Mouse (Mus musculus) hindbrain, embryonic 13.5 days (tissue): ENCODE results near the gene Ddc. TPM values are rescaled to one million over a fixed set of nuclear protein-coding genes. Genes with fewer than 3 reads are reported as not detected.

ENCODE experiments used
- ATAC-seq: fragments of 200-750 bp; cut with Nextera tagmentation; 2 replicates; pipeline ENCODE4 v1.8.0; 2017; ENCODE audit warnings: moderate TSS enrichment; ENCODE audit not compliant: low FRiP score
- H3K27ac ChIP-seq: fragments of 300-500 bp; sonication (generic); 2 replicates; pipeline ENCODE4 v1.5.1; 2015; ENCODE audit warnings: inconsistent platforms, mild to moderate bottlenecking, moderate library complexity
- H3K27me3 ChIP-seq: fragments of 300-500 bp; sonication (generic); 2 replicates; pipeline ENCODE4 v1.6.1; 2015; ENCODE audit warnings: mild to moderate bottlenecking, inconsistent platforms
- H3K36me3 ChIP-seq: fragments of 300-500 bp; sonication (generic); 2 replicates; pipeline ENCODE4 v1.6.1; 2015; ENCODE audit warnings: mild to moderate bottlenecking, inconsistent platforms
- H3K4me1 ChIP-seq: fragments of 300-500 bp; sonication (generic); replicated peaks from 2 replicates; pipeline ENCODE4 v1.6.1; 2015; ENCODE audit warnings: inconsistent platforms
- H3K4me2 ChIP-seq: fragments of 300-500 bp; sonication (generic); 2 replicates; pipeline ENCODE4 v1.6.1; 2015; ENCODE audit warnings: inconsistent platforms, mild to moderate bottlenecking, moderate library complexity
- H3K4me3 ChIP-seq: fragments of 300-500 bp; sonication (generic); 2 replicates; pipeline ENCODE4 v1.5.1; 2015; ENCODE audit warnings: mild to moderate bottlenecking, inconsistent platforms
- H3K9ac ChIP-seq: fragments of 300-500 bp; sonication (generic); 2 replicates; pipeline ENCODE4 v1.6.1; 2015; ENCODE audit warnings: mild to moderate bottlenecking, inconsistent platforms
- H3K9me3 ChIP-seq: fragments of 300-500 bp; sonication (generic); 2 replicates; pipeline ENCODE4 v1.6.1; 2016; ENCODE audit warnings: inconsistent platforms
- WGBS: fragments of 180-500 bp; shearing (Covaris S2); methylation state at CpG from one replicate; pipeline ENCODE4 v1.1.7; 2015; 5-methylcytosine and 5-hydroxymethylcytosine counted together
- polyA plus RNA-seq: library from polyadenylated mRNA; unstranded; fragments of >200 nt; fragmentation: Nextera tagmentation; extraction: Ambion mirVana; gene quantifications from 2 replicates; pipeline ENCODE4 v1.2.1, GENCODE M21; 2015

Gene Ddc
- polyA plus RNA-seq, 1 experiment from 2014 or later: 5.8 TPM

DNA sequence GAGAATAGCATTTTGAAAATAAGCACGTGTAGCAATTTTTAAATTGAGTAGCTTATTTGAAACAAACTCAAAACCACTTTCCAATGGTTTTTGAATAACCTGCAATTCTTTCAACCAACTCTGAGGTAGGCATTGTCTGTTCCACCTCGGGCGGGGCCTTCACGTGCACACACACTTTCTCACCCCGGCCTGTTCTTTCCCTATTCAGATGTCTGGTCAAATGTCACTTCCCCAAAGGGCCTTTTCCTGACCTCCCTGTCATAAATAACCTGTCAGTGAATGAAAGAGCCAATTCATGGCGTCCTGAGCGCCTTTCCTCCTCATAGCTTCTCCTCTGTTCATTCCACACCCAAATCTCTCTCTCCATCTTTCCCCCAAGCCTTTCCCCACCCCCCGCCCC is 64.8 kb downstream of the Ddc start:
- H3K27ac ChIP-seq: 0 out of 2 replicates have a peak overlapping the region, but pooled peaks have one; percentile 48

GRCm38 (mm10) chr11:11832755-11833084 is 65.2 kb downstream of the Ddc start:
- whole genome bisulfite sequencing: 30% methylated on average over 6 of the region's 6 CpGs
- Histone ChIP-seq H3K9ac (0 out of 2 replicates have a peak overlapping the region, but pooled peaks have one; percentile 10), H3K27me3 (no peaks in the 10 kb centered on the region), H3K36me3 (no peaks in the 10 kb centered on the region), H3K27ac (peak overlapping the region; percentile 48; the same call in 1 of the 2 replicates), H3K4me3 (no peak overlapping the region), H3K4me2 (no peak overlapping the region), H3K4me1 (peaks cover 45% of the 10 kb centered on the region), H3K9me3 (no peaks in the 10 kb centered on the region)
- ATAC-seq: no peak

More for the DNA sequence above, 64.8 kb downstream of the Ddc start:
- H3K4me3 ChIP-seq: no peak overlapping the region
- peaks cover 44% of the 10 kb centered on the region for H3K4me1 ChIP-seq
- H3K9me3 ChIP-seq: no peaks in the 10 kb centered on the region
- no peaks in the 10 kb centered on the region for H3K36me3 ChIP-seq
- no peak overlapping the region for H3K4me2 ChIP-seq
- no peak overlapping the region for H3K9ac ChIP-seq
- ATAC-seq: no peak
- no peaks in the 10 kb centered on the region for H3K27me3 ChIP-seq
- 25% methylated on average over 8 of the region's 8 CpGs for WGBS

DNA sequence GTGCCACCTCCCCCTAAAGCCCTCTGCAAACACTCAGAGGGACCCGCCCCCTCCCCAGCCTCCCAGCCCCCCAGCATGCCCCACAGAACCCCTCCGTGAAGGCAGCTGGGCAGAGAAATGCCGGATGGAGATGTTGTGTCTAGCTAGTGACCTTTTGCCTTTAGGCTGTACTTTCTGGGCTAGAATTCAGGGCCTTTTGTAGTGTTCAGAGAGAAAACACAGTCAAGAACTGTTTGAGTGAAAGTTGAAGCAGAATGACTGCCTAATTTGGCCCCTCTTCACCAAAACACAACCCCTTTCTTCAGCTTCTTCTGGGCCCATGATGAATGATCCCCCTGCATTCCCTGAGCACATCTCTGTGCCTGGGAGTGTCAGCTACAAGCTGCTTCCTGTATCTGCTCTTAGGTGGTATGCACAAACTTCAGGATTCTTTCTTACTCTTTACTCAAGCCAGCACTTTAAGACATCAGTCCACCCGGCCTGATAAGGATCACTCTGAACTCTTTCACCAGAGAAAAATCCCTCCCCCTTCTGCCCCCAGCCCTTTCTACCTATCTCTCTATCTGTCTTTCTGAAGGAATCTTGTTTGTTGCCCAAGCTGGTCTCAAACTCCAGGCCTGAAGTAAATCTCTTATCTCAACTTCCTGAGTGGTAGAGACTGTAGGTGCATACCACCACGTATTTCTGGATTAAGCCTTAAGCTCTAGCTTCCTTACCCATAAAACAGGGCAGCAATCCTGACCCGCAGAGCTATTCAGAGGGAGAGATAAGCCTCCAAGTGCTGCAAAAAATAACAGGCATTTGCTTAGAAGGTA is 65.8 kb downstream of the Ddc start:
- H3K4me2 ChIP-seq: no peak overlapping the region
- H3K9me3 ChIP-seq: no peaks in the 10 kb centered on the region
- H3K4me3 ChIP-seq: no peak overlapping the region
- ATAC-seq: no peak
- H3K4me1 ChIP-seq: peaks cover 45% of the 10 kb centered on the region
- no peaks in the 10 kb centered on the region for H3K27me3 ChIP-seq
- no peaks in the 10 kb centered on the region for H3K36me3 ChIP-seq
- 0 out of 2 replicates have a peak overlapping the region, but pooled peaks have one; percentile 10 for H3K9ac ChIP-seq
- peak overlapping the region; percentile 48 for H3K27ac ChIP-seq
- WGBS: 10% methylated on average over 6 of the region's 6 CpGs

DNA sequence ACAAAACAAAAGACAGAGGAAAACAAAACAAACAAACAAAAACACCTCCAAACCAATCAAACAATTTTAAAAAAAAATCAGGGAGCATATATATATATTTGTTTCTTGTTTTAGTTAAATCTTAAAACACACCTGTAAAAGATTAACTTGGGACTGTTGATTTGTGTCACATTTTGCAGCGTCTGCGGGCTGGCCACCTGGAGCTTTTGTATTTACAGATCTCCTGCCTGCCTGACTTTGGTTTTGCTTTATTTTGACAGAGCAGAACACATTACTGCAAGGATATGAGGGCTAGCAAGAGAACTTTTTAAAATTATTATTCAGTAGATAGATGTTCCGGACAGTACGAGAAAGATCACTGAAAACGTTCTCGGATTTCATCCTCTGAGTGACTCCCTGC is 66.4 kb downstream of the Ddc start:
- Histone ChIP-seq H3K4me1 (peaks cover 45% of the 10 kb centered on the region), H3K4me2 (no peak overlapping the region), H3K27me3 (no peaks in the 10 kb centered on the region), H3K9ac (no peak overlapping the region), H3K27ac (peak overlapping the region; percentile 48; the same call in 1 of the 2 replicates), H3K4me3 (no peak overlapping the region), H3K9me3 (no peaks in the 10 kb centered on the region), H3K36me3 (no peaks in the 10 kb centered on the region)
- WGBS: 18% methylated on average over 6 of the region's 6 CpGs
- no peak for ATAC-seq

- H3K27ac ChIP-seq: no peak overlapping the region
These were observed 67.0 kb downstream of the Ddc start for GRCm38 (mm10) chr11:11830884-11831495.

DNA sequence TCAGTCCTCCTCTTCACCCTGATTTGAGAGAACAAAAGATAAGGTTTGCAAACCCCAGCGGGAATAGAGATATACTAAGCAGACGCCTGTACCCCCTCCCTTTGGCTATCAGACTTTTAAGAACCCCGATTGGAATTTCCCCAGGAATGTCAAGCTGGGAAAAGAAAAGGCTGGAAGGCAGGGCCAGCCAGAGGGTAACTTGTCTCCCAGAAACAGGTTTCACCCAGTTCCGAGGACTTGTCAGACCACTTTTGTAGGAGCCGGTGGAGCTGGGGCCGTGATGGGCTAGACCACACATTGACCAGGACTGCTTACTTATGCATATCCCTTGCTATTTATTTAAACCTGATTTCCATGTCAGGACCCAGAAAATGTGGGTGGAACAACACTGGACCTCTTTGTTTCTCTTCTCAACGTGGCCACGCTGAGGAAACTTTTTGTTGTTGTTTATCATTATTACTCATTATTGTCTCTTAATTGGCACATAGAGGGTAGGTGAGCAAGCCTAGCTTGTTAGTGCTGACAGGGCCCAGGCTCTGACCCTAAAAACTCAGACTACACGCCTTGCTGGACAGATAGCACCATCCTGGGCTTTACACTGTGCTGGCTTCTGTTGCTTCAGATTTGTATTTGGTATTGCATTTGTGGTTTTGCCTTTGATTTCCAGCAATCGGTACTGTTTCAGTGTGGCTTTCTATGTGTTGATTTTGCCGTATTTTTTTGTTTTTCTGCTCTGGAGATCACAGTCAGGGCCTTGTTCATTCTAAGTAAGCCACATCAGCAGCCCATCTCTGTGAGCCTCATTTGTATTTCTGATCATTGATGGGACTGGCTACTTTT is 68.6 kb downstream of the Ddc start:
- no peak for ATAC-seq
- WGBS: 18% methylated on average over 11 of the region's 11 CpGs
- Histone ChIP-seq H3K27me3 (no peaks in the 10 kb centered on the region), H3K36me3 (no peaks in the 10 kb centered on the region), H3K4me3 (no peak overlapping the region), H3K4me2 (no peak overlapping the region), H3K4me1 (peaks cover 53% of the 10 kb centered on the region), H3K9ac (no peak overlapping the region), H3K9me3 (no peaks in the 10 kb centered on the region), H3K27ac (no peak overlapping the region)

More at GRCm38 (mm10) chr11:11830884-11831495, 67.0 kb downstream of the Ddc start:
- Histone ChIP-seq H3K4me1 (peaks cover 41% of the 10 kb centered on the region), H3K9me3 (no peaks in the 10 kb centered on the region), H3K9ac (no peak overlapping the region), H3K4me2 (no peak overlapping the region), H3K27me3 (no peaks in the 10 kb centered on the region), H3K36me3 (no peaks in the 10 kb centered on the region), H3K4me3 (no peak overlapping the region)
- WGBS: 27% methylated on average over 12 of the region's 12 CpGs
- no peak for ATAC-seq

DNA sequence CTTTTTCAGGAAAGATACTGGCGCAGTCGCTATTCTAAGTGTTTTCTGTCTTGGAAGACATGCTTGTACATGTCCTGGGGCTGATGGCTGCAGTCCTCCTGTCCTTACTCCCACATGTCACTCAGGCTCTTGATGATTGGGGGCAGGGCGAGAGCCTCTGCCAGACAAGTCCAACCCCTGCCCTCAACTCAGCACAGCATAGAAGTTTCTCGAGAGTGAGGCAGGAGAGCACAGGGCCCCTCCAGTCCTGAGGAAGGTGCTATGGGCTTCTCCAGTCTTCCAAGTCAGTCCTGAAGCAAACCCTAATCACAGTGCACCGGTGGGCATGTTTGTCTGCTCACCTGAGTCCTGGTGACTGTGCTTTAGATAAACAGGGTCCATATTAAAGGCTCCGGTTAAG is 69.2 kb downstream of the Ddc start:
- no peaks in the 10 kb centered on the region for H3K36me3 ChIP-seq
- 25% methylated on average over 6 of the region's 6 CpGs for WGBS
- no peak overlapping the region for H3K4me3 ChIP-seq
- no peak overlapping the region for H3K4me2 ChIP-seq
- no peak overlapping the region for H3K27ac ChIP-seq
- no peak overlapping the region for H3K9ac ChIP-seq
- no peaks in the 10 kb centered on the region for H3K27me3 ChIP-seq
- no peaks in the 10 kb centered on the region for H3K9me3 ChIP-seq
- H3K4me1 ChIP-seq: peaks cover 59% of the 10 kb centered on the region
- ATAC-seq: 0 out of 2 replicates have a peak, but pooled peaks have one; percentile 22

GRCm38 (mm10) chr11:11828251-11828650 is 69.7 kb downstream of the Ddc start:
- Histone ChIP-seq H3K4me1 (peaks cover 60% of the 10 kb centered on the region), H3K4me3 (no peak overlapping the region), H3K27ac (peak overlapping the region; percentile 35; the same call in 1 of the 2 replicates), H3K27me3 (no peaks in the 10 kb centered on the region), H3K9me3 (no peaks in the 10 kb centered on the region), H3K9ac (no peak overlapping the region), H3K36me3 (no peaks in the 10 kb centered on the region), H3K4me2 (no peak overlapping the region)
- WGBS: 29% methylated on average over 5 of the region's 5 CpGs
- 0 out of 2 replicates have a peak, but pooled peaks have one; percentile 26 for ATAC-seq

GRCm38 (mm10) chr11:11826475-11826874 is 71.5 kb downstream of the Ddc start:
- ATAC-seq: no peak
- H3K4me1 ChIP-seq: peaks cover 60% of the 10 kb centered on the region
- H3K27ac ChIP-seq: no peak overlapping the region
- no peaks in the 10 kb centered on the region for H3K27me3 ChIP-seq
- H3K4me2 ChIP-seq: no peak overlapping the region
- no peak overlapping the region for H3K9ac ChIP-seq
- no peaks in the 10 kb centered on the region for H3K36me3 ChIP-seq
- H3K9me3 ChIP-seq: no peaks in the 10 kb centered on the region
- no peak overlapping the region for H3K4me3 ChIP-seq

DNA sequence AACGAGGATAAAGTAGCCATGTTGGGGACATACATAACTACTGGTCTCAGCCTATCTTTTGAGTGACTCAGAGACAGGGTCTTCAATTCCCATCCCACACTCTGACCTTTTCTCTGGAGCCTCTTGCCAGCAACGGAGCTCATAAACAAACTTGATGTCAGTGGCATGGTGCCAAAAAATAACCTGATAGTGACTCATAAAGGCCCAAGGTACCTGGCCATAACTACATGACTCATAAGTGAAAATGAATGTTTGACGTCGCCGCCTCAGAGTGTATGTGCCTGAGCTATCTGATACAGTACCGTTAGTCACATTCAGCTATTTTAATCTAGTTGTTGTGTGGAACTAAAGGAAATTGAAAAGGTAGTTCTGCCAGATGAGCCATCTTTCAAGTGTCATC is 72.3 kb downstream of the Ddc start:
- no peak for ATAC-seq

GRCm38 (mm10) chr11:11824970-11825635 is 72.8 kb downstream of the Ddc start:
- Histone ChIP-seq H3K4me3 (no peak overlapping the region), H3K4me1 (peaks cover 67% of the 10 kb centered on the region), H3K27ac (peak overlapping the region; percentile 44), H3K36me3 (no peaks in the 10 kb centered on the region), H3K27me3 (no peaks in the 10 kb centered on the region), H3K9ac (no peak overlapping the region), H3K9me3 (no peaks in the 10 kb centered on the region), H3K4me2 (no peak overlapping the region)
- ATAC-seq: no peak
- 35% methylated on average over 3 of the region's 3 CpGs for WGBS

More for the DNA sequence above, 72.3 kb downstream of the Ddc start:
- Histone ChIP-seq H3K9me3 (no peaks in the 10 kb centered on the region), H3K27me3 (no peaks in the 10 kb centered on the region), H3K9ac (no peak overlapping the region), H3K4me1 (peaks cover 68% of the 10 kb centered on the region), H3K36me3 (no peaks in the 10 kb centered on the region), H3K27ac (0 out of 2 replicates have a peak overlapping the region, but pooled peaks have one; percentile 44), H3K4me3 (no peak overlapping the region), H3K4me2 (no peak overlapping the region)
- 77% methylated on average over 6 of the region's 6 CpGs for WGBS
